ENCODE assay signal across 8 mouse cellular contexts in the genomic region with DNA sequence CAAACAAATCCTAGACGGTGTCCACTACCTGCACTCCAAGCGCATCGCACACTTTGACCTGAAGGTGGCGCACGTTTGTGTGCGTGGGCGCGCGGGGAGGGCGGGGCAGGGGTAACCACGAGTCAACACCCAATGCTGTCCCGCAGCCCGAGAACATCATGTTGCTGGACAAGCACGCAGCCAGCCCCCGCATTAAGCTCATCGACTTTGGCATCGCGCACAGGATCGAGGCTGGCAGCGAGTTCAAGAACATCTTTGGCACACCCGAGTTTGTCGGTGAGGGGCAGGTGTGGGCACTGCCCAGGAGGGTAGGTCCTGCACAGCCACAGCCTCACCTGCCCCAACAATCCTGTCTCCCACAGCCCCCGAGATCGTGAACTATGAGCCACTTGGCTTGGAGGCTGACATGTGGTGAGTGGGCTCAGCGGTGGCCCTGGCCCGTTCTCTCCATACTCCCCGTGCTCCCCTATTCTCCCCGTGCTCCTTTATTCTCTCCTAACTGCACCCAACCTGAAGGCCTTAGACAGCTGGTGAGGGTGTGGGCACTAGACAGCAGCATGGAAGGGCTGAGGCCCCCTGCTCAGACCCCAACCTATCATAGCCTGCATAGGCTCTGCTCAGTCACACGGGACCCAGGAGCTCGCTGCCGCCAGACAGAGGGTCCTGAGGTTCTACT. TPM values are rescaled to one million over a fixed set of nuclear protein-coding genes. Genes with fewer than 3 reads are reported as not detected.
A peak's percentile ranks its signal among the peaks of the same experiment; 100 is the strongest.
DNase-seq lines count a peak whose midpoint lies in the region; ATAC-seq lines count a peak whose summit lies in the region.

No protein-coding gene starts in this region.

- no peaks in the 10 kb centered on the region for H3K9me3 ChIP-seq in heart, embryonic 13.5 days
- H3K9me3 ChIP-seq in liver, embryonic 13.5 days (replicated peaks), result no peaks in the 10 kb centered on the region
- H3K9me3 ChIP-seq in forebrain, embryonic 13.5 days (replicated peaks), result no peaks in the 10 kb centered on the region

- DNase-seq in heart, postnatal 25 days (ENCODE audit: low spot score), result no peak
- DNase-seq in B cell, adult 2 months, result peak; percentile 54 to 56
- peak; percentile 30 to 37 for DNase-seq in adrenal gland, postnatal 36 days
- DNase-seq in liver, embryonic 13.5 days, result no peak
- DNase-seq in urinary bladder, adult 18-20 months (ENCODE audit: low spot score in 2 of 2), result no peak
- DNase-seq in layer of hippocampus, adult 11-12 months (ENCODE audit: low spot score), result no peak

- H3K9ac ChIP-seq in heart, embryonic 13.5 days, result peak overlapping the region; percentile 47; the same call in 1 of the 2 replicates
- peak overlapping the region; percentile 23; the same call in 1 of the 2 replicates for H3K9ac ChIP-seq in liver, embryonic 13.5 days
- no peak overlapping the region for H3K9ac ChIP-seq in forebrain, embryonic 13.5 days

- ATAC-seq in heart, embryonic 13.5 days (ENCODE audit: extremely low read depth, insufficient number of reproducible peaks, low FRiP score, low TSS enrichment), result no peak
- peak; percentile 1; the same call in 1 of the 2 replicates for ATAC-seq in liver, embryonic 13.5 days (ENCODE audit: low read depth)
- ATAC-seq in forebrain, embryonic 13.5 days, result no peak

- H3K4me3 ChIP-seq in heart, embryonic 13.5 days, result no peak overlapping the region
- H3K4me3 ChIP-seq in liver, embryonic 13.5 days (replicated peaks), result no peak overlapping the region
- no peak overlapping the region for H3K4me3 ChIP-seq in forebrain, embryonic 13.5 days

- intact Hi-C loops in heart, postnatal 25 days (cut with DNase I), result no loop called here

- peaks cover 38% of the 10 kb centered on the region for H3K4me1 ChIP-seq in heart, embryonic 13.5 days
- H3K4me1 ChIP-seq in liver, embryonic 13.5 days (replicated peaks), result peaks cover 54% of the 10 kb centered on the region
- H3K4me1 ChIP-seq in forebrain, embryonic 13.5 days, result peaks cover 23% of the 10 kb centered on the region

- no peak overlapping the region for H3K4me2 ChIP-seq in heart, embryonic 13.5 days
- H3K4me2 ChIP-seq in liver, embryonic 13.5 days, result no peak overlapping the region
- H3K4me2 ChIP-seq in forebrain, embryonic 13.5 days, result no peak overlapping the region

- H3K27ac ChIP-seq in heart, embryonic 13.5 days (replicated peaks), result peak overlapping the region; percentile 99; the same call in 1 of the 2 replicates
- H3K27ac ChIP-seq in liver, embryonic 13.5 days, result peak overlapping the region; percentile 50; the same call in 1 of the 2 replicates
- no peak overlapping the region for H3K27ac ChIP-seq in forebrain, embryonic 13.5 days

- peaks cover 56% of the 10 kb centered on the region for H3K36me3 ChIP-seq in heart, embryonic 13.5 days
- H3K36me3 ChIP-seq in liver, embryonic 13.5 days, result peaks cover 41% of the 10 kb centered on the region
- H3K36me3 ChIP-seq in forebrain, embryonic 13.5 days (ENCODE audit: poor library complexity, severe bottlenecking), result peaks cover 39% of the 10 kb centered on the region

- H3K27me3 ChIP-seq in heart, embryonic 13.5 days (replicated peaks), result peaks cover 17% of the 10 kb centered on the region
- peaks cover 30% of the 10 kb centered on the region for H3K27me3 ChIP-seq in liver, embryonic 13.5 days
- H3K27me3 ChIP-seq in forebrain, embryonic 13.5 days, result peaks cover 19% of the 10 kb centered on the region

- 71% methylated on average over 31 of the region's 31 CpGs for WGBS in heart, embryonic 13.5 days
- 65% methylated on average over 31 of the region's 31 CpGs for WGBS in liver, embryonic 13.5 days (ENCODE audit: insufficient replicate concordance)
- WGBS in forebrain, embryonic 13.5 days, result 65% methylated on average over 31 of the region's 31 CpGs

RNA-seq across cellular contexts. Expression of gene 4930442H23Rik, which starts 6.7 kb away (rescaled TPM):
- polyA plus RNA-seq in heart, embryonic 13.5 days (2015; fragmentation: Nextera tagmentation; extraction: Ambion mirVana), result 0.27 TPM in 1 of 2 replicates, not detected in the other
- total RNA-seq in heart, postnatal 25 days (2021), result not detected
- not detected for total RNA-seq in adrenal gland, postnatal 36 days (2021)
- 0.08 TPM in 1 of 2 replicates, not detected in the other for polyA plus RNA-seq in liver, embryonic 13.5 days (2015; fragmentation: Nextera tagmentation; extraction: Ambion mirVana)
- polyA plus RNA-seq in forebrain, embryonic 13.5 days (2015; fragmentation: Nextera tagmentation; extraction: Ambion mirVana), result not detected in 2 replicates

RNA-seq across cellular contexts. Expression of gene Dapk3, which starts 7.6 kb away (rescaled TPM):
- 41.5 and 42.4 TPM in 2 replicates for polyA plus RNA-seq in heart, embryonic 13.5 days (2015; fragmentation: Nextera tagmentation; extraction: Ambion mirVana)
- total RNA-seq in heart, postnatal 25 days (2021), result 10 to 100 TPM; 26.4 to 28.7 TPM
- 10 to 100 TPM; 77.1 to 78.2 TPM for total RNA-seq in adrenal gland, postnatal 36 days (2021)
- 19.3 and 20.9 TPM in 2 replicates for polyA plus RNA-seq in liver, embryonic 13.5 days (2015; fragmentation: Nextera tagmentation; extraction: Ambion mirVana)
- 43.5 and 47.7 TPM in 2 replicates for polyA plus RNA-seq in forebrain, embryonic 13.5 days (2015; fragmentation: Nextera tagmentation; extraction: Ambion mirVana)

RNA-seq across cellular contexts. Expression of gene Nmrk2, which starts 11.5 kb away (rescaled TPM):
- polyA plus RNA-seq in heart, embryonic 13.5 days (2015; fragmentation: Nextera tagmentation; extraction: Ambion mirVana), result 5.2 and 6.1 TPM in 2 replicates
- 10 to 100 TPM in 1 of 2 experiments, 1 to 10 TPM in 1; 6.9 to 13.4 TPM for total RNA-seq in heart, postnatal 25 days (2021)
- total RNA-seq in adrenal gland, postnatal 36 days (2021), result not detected
- not detected in 2 replicates for polyA plus RNA-seq in liver, embryonic 13.5 days (2015; fragmentation: Nextera tagmentation; extraction: Ambion mirVana)
- polyA plus RNA-seq in forebrain, embryonic 13.5 days (2015; fragmentation: Nextera tagmentation; extraction: Ambion mirVana), result not detected in 2 replicates

RNA-seq across cellular contexts. Expression of gene Eef2, which starts 13.9 kb away (rescaled TPM):
- 393 and 411 TPM in 2 replicates for polyA plus RNA-seq in heart, embryonic 13.5 days (2015; fragmentation: Nextera tagmentation; extraction: Ambion mirVana)
- 1,000 to 10,000 TPM in 1 of 2 experiments, 100 to 1,000 TPM in 1; 925 to 1,035 TPM for total RNA-seq in heart, postnatal 25 days (2021)
- 1,000 to 10,000 TPM; 1,540 to 1,602 TPM for total RNA-seq in adrenal gland, postnatal 36 days (2021)
- polyA plus RNA-seq in liver, embryonic 13.5 days (2015; fragmentation: Nextera tagmentation; extraction: Ambion mirVana), result 369 and 384 TPM in 2 replicates
- polyA plus RNA-seq in forebrain, embryonic 13.5 days (2015; fragmentation: Nextera tagmentation; extraction: Ambion mirVana), result 555 and 583 TPM in 2 replicates

RNA-seq across cellular contexts. Expression of gene Pias4, which starts 22.7 kb away (rescaled TPM):
- 35.7 and 40.3 TPM in 2 replicates for polyA plus RNA-seq in heart, embryonic 13.5 days (2015; fragmentation: Nextera tagmentation; extraction: Ambion mirVana)
- total RNA-seq in heart, postnatal 25 days (2021), result 10 to 100 TPM; 15.6 to 17.4 TPM
- total RNA-seq in adrenal gland, postnatal 36 days (2021), result 10 to 100 TPM; 26.7 to 28.2 TPM
- polyA plus RNA-seq in liver, embryonic 13.5 days (2015; fragmentation: Nextera tagmentation; extraction: Ambion mirVana), result 23.5 and 23.8 TPM in 2 replicates
- 54.2 and 57.0 TPM in 2 replicates for polyA plus RNA-seq in forebrain, embryonic 13.5 days (2015; fragmentation: Nextera tagmentation; extraction: Ambion mirVana)

Comparison
In these comparisons a context has a peak if more than half of its experiments do, and no peak if none do; other contexts are left out.
1. DNase-seq: peak in B cell, adult 2 months (2 of 2) and adrenal gland, postnatal 36 days (2 of 2); none in heart, postnatal 25 days (single experiment), liver, embryonic 13.5 days (single experiment), urinary bladder, adult 18-20 months (0 of 2) and layer of hippocampus, adult 11-12 months (single experiment).